Mouse (Mus musculus) hindbrain, embryonic 16.5 days (tissue): ENCODE measurements around the gene Ctnna3. TPM values are rescaled to one million over a fixed set of nuclear protein-coding genes. Genes with fewer than 3 reads are reported as not detected.
"Not testable (repeated sequence)": the region's sequence is repeated elsewhere in the genome, so short reads cannot be mapped to it uniquely, and the experiment has no call there.

Source experiments
- ATAC-seq: fragments of 200-750 bp; cut with Nextera tagmentation; 2 replicates; pipeline ENCODE4 v1.8.0; 2017; ENCODE audit warnings: moderate TSS enrichment, moderate library complexity
- H3K27ac ChIP-seq: fragments of 300-500 bp; sonication (generic); 2 replicates; pipeline ENCODE4 v1.5.1; 2014; ENCODE audit warnings: low read depth, mild to moderate bottlenecking, control low read depth, low read length, moderate library complexity
- H3K27me3 ChIP-seq: fragments of 300-500 bp; sonication (generic); replicated peaks from 2 replicates; pipeline ENCODE4 v1.6.1; 2014; ENCODE audit warnings: low read length; ENCODE audit not compliant: control insufficient read depth, insufficient read depth
- H3K36me3 ChIP-seq: fragments of 300-500 bp; sonication (generic); 2 replicates; pipeline ENCODE4 v1.6.1; 2014; ENCODE audit warnings: mild to moderate bottlenecking, low read length, moderate library complexity, mixed read lengths; ENCODE audit not compliant: control insufficient read depth, insufficient read depth
- H3K4me1 ChIP-seq: fragments of 300-500 bp; sonication (generic); 2 replicates; pipeline ENCODE4 v1.6.1; 2014; ENCODE audit warnings: low read depth, low read length; ENCODE audit not compliant: control insufficient read depth, insufficient read depth
- H3K4me2 ChIP-seq: fragments of 300-500 bp; sonication (generic); 2 replicates; pipeline ENCODE4 v1.6.1; 2014; ENCODE audit warnings: mild to moderate bottlenecking, low read length, control low read depth, moderate library complexity
- H3K4me3 ChIP-seq: fragments of 300-500 bp; sonication (generic); 2 replicates; pipeline ENCODE4 v1.5.1; 2014; ENCODE audit warnings: mild to moderate bottlenecking, low read length, control low read depth, moderate library complexity
- H3K9ac ChIP-seq: fragments of 300-500 bp; sonication (generic); 2 replicates; pipeline ENCODE4 v1.6.1; 2014; ENCODE audit warnings: low read depth, mild to moderate bottlenecking, control low read depth, low read length, moderate library complexity
- H3K9me3 ChIP-seq: fragments of 300-500 bp; sonication (generic); 2 replicates; pipeline ENCODE4 v1.6.1; 2014; ENCODE audit warnings: mild to moderate bottlenecking, low read length, moderate library complexity; ENCODE audit not compliant: control insufficient read depth
- WGBS: fragments of 180-500 bp; shearing (Covaris S2); extraction: QIAGEN DNeasy Blood & Tissue Kit; methylation state at CpG from one replicate; pipeline ENCODE4 v1.1.7; 2014; 5-methylcytosine and 5-hydroxymethylcytosine counted together
- polyA plus RNA-seq: library from polyadenylated mRNA; unstranded; fragments of >200 nt; fragmentation: Nextera tagmentation; extraction: Ambion mirVana; gene quantifications from 2 replicates; pipeline ENCODE4 v1.2.1, GENCODE M21; 2015

The Ctnna3 gene
- polyA plus RNA-seq, 1 experiment from 2014 or later = 2.3 TPM

- no peak overlapping the region for H3K4me2 ChIP-seq
- H3K36me3 ChIP-seq = no peaks in the 10 kb centered on the region
- H3K9me3 ChIP-seq = no peaks in the 10 kb centered on the region
- no peaks in the 10 kb centered on the region for H3K4me1 ChIP-seq
- H3K27ac ChIP-seq = no peak overlapping the region
- WGBS = 86% methylated on average over 3 of the region's 3 CpGs
- H3K9ac ChIP-seq = no peak overlapping the region
- no peaks in the 10 kb centered on the region for H3K27me3 ChIP-seq
- H3K4me3 ChIP-seq = no peak overlapping the region
- ATAC-seq = no peak
Measured at GRCm38 (mm10) chr10:64901726-64902125, 1471.8 kb downstream of the Ctnna3 start.

GRCm38 (mm10) chr10:64940975-64941374 lies 1511.1 kb downstream of the Ctnna3 start:
- no peak overlapping the region for H3K27ac ChIP-seq
- 65% methylated on average over 7 of the region's 7 CpGs for WGBS
- H3K4me3 ChIP-seq = no peak overlapping the region
- H3K27me3 ChIP-seq = no peaks in the 10 kb centered on the region
- no peak overlapping the region for H3K4me2 ChIP-seq
- no peaks in the 10 kb centered on the region for H3K36me3 ChIP-seq
- no peaks in the 10 kb centered on the region for H3K9me3 ChIP-seq
- no peaks in the 10 kb centered on the region for H3K4me1 ChIP-seq
- ATAC-seq = no peak
- no peak overlapping the region for H3K9ac ChIP-seq

- no peaks in the 10 kb centered on the region for H3K36me3 ChIP-seq
- H3K9ac ChIP-seq = no peak overlapping the region
- no peak overlapping the region for H3K27ac ChIP-seq
- ATAC-seq = no peak
- H3K4me1 ChIP-seq = no peaks in the 10 kb centered on the region
- H3K9me3 ChIP-seq = no peaks in the 10 kb centered on the region
- H3K27me3 ChIP-seq = no peaks in the 10 kb centered on the region
- H3K4me2 ChIP-seq = no peak overlapping the region
- no peak overlapping the region for H3K4me3 ChIP-seq
Measured at GRCm38 (mm10) chr10:64958391-64958790, 1528.5 kb downstream of the Ctnna3 start.

- H3K27me3 ChIP-seq = no peaks in the 10 kb centered on the region
- H3K4me3 ChIP-seq = no peak overlapping the region
- no peaks in the 10 kb centered on the region for H3K9me3 ChIP-seq
- no peak overlapping the region for H3K9ac ChIP-seq
- no peaks in the 10 kb centered on the region for H3K4me1 ChIP-seq
- no peak for ATAC-seq
- H3K27ac ChIP-seq = no peak overlapping the region
- 52% methylated on average over 3 of the region's 3 CpGs for WGBS
- no peak overlapping the region for H3K4me2 ChIP-seq
- H3K36me3 ChIP-seq = no peaks in the 10 kb centered on the region
Measured at GRCm38 (mm10) chr10:64992871-64993270, 1563.0 kb downstream of the Ctnna3 start.

- no peak for ATAC-seq
- H3K36me3 ChIP-seq = no peaks in the 10 kb centered on the region
- no peak overlapping the region for H3K27ac ChIP-seq
- no peaks in the 10 kb centered on the region for H3K27me3 ChIP-seq
- H3K4me2 ChIP-seq = no peak overlapping the region
- H3K4me3 ChIP-seq = no peak overlapping the region
- H3K9me3 ChIP-seq = no peaks in the 10 kb centered on the region
- H3K4me1 ChIP-seq = no peaks in the 10 kb centered on the region
- H3K9ac ChIP-seq = no peak overlapping the region
Measured at GRCm38 (mm10) chr10:65013525-65013924, 1583.6 kb downstream of the Ctnna3 start.

- Histone ChIP-seq H3K4me3 (no peak overlapping the region), H3K4me1 (no peaks in the 10 kb centered on the region), H3K27ac (no peak overlapping the region), H3K4me2 (no peak overlapping the region), H3K36me3 (no peaks in the 10 kb centered on the region), H3K9me3 (no peaks in the 10 kb centered on the region), H3K9ac (no peak overlapping the region), H3K27me3 (no peaks in the 10 kb centered on the region)
- no peak for ATAC-seq
- WGBS = 79% methylated on average over 2 of the region's 2 CpGs
Measured at GRCm38 (mm10) chr10:65022667-65023066, 1592.8 kb downstream of the Ctnna3 start.

- 80% methylated on average over 1 of the region's 1 CpGs for WGBS
- not testable (repeated sequence) for ATAC-seq, H3K27me3 ChIP-seq, H3K9me3 ChIP-seq, H3K4me1 ChIP-seq, H3K27ac ChIP-seq, H3K9ac ChIP-seq, H3K4me3 ChIP-seq, H3K4me2 ChIP-seq, H3K36me3 ChIP-seq
Measured at GRCm38 (mm10) chr10:65033516-65033915, 1603.6 kb downstream of the Ctnna3 start.

Other genes starting within 250 kb of the Ctnna3 start
- 1.0 and 1.3 TPM in 2 replicates for gene Mypn, start 226.1 kb upstream of the Ctnna3 start, polyA plus RNA-seq
- 23.8 and 28.3 TPM in 2 replicates for gene Herc4, start 186.3 kb upstream of the Ctnna3 start, polyA plus RNA-seq
- gene Sirt1, start 48.4 kb upstream of the Ctnna3 start, polyA plus RNA-seq = 2.3 and 3.4 TPM in 2 replicates
- 18.1 and 22.8 TPM in 2 replicates for gene Dnajc12, start 47.7 kb upstream of the Ctnna3 start, polyA plus RNA-seq
- gene Gm7075, start 8.3 kb upstream of the Ctnna3 start, polyA plus RNA-seq = not detected in 2 replicates